Mouse (Mus musculus): ENCODE results near the gene Gtf2f1. TPM values are rescaled to one million over a fixed set of nuclear protein-coding genes. Genes with fewer than 3 reads are reported as not detected.

Gene Gtf2f1
- polyA plus RNA-seq, 1 experiment from 2014 or later, result 58.2 TPM

DNA sequence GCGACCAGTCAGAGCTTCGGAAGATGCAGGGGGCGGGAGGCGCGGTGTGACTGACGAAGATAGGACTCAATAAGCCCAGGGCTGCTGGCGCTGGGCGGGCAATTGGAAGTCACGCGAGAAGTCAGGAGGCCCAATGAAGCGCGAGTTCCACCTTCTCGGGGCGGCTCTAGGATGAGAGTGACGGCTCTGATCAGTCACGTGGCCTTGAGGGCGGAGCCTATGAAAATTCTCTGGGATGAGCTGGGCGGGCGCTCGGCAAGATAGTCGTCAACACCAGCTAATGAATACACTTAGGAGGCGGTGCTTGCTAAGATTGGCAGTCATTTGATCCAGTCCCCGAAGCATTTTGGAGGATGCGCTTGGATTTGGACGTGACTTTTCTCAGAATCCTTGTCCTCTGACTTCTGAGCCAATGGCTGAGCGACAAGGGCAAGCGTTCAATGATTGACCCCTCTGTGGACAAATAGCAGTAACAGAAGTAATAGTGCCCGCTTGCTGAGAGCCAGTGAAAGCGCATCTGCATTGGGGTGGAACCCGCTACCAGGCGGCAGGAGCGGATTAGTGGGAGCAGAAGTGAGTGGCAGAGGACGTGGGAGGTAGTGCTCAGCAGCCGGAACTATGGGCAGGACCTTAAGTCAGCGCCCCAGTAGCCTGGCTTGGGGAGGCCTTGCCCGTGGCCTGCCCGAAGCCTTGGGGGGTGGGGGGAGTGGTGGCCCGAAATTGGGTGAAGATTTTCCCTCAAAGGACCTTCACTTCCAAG lies 20.8 kb upstream of the Gtf2f1 start:
- Histone ChIP-seq H3K27me3 (replicated peaks) (no peaks in the 10 kb centered on the region), H3K4me2 (peak overlapping the region; percentile 67), H3K36me3 (peaks cover 18% of the 10 kb centered on the region; the same call in 1 of the 2 replicates), H3K9me3 (no peaks in the 10 kb centered on the region), H3K9ac (no peak overlapping the region), H3K4me1 (peaks cover 17% of the 10 kb centered on the region), H3K4me3 (replicated peaks) (peak overlapping the region; percentile 97), H3K27ac (peak overlapping the region; percentile 91)
- ATAC-seq (ENCODE audit: insufficient read depth, low FRiP score, low read depth), result peak; percentile 96
- under 1% methylated on average over 38 of the region's 38 CpGs for WGBS

DNA sequence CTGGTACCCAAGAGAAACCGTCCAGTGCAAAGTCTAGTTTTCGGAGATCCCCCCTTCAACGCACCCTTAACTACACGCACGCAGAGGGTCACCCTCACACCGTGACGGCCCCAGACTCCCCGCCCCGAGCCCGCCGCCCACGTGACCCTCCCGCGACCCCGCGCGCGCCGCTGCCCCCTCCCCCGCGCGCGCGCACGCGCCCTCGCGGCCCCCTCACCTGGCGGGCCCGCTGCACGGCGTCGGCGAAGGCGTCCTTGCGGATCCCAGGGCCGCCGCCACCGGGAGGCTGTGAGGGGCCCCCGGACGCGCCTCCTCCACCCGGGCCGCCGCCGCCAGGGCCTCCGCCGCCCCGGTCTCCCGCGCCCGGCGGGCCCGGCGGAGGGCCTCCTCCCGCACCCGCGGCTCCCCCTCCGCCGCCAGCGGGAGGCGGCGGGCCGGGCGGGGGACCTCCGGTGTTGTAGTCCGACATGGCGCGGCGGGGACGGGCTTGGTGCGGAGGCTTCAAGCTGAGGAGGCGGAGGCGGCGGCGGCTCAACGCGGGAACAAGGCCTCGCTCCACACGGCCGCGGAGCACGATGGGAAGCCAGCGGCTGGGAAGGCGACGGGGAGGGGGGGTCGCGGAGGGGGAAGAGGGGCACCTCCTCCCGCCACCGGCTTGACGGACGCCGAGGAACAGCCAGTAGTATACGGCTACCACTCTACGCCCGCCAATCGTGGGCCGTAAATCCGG lies 20.0 kb upstream of the Gtf2f1 start, which contains the start of gene Khsrp:
Khsrp (minus strand) TSS at position 592 of the 730 bp plus-strand sequence.
- H3K36me3 ChIP-seq, result peaks cover 25% of the 10 kb centered on the region; the same call in 1 of the 2 replicates
- H3K27me3 ChIP-seq (replicated peaks), result no peaks in the 10 kb centered on the region
- peak within 1 kb of the TSS; percentile 97 for H3K4me3 ChIP-seq (replicated peaks)
- no peak for ATAC-seq (ENCODE audit: insufficient read depth, low FRiP score, low read depth)
- H3K9ac ChIP-seq, result peak within 1 kb of the TSS; percentile 100
- WGBS, result under 1% methylated on average over 61 of the region's 99 CpGs
- peak within 1 kb of the TSS; percentile 76 for H3K4me2 ChIP-seq
- no peaks in the 10 kb centered on the region for H3K9me3 ChIP-seq
- peaks cover 17% of the 10 kb centered on the region for H3K4me1 ChIP-seq
- peak within 1 kb of the TSS; percentile 91 for H3K27ac ChIP-seq

DNA sequence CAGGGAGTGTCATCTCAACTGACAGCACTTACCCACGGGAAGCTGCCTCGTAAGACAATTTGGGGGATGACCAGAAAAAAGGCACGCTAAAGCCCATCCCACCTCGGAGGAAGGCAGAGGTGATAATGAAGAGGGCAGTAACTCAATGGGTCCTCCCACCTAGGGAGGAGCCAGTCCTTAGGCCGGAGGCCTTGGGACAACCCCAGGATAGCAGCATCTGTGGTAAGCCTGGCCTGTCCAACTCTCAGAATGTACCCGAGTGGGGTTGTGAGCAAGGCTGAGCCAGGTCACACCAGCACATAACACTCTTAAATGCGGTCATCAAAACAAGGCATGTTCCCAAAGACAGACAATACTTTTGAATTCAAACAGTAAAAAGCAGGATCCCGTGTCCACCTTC lies 18.6 kb upstream of the Gtf2f1 start:
- no peak overlapping the region for H3K27ac ChIP-seq
- ATAC-seq (ENCODE audit: insufficient read depth, low FRiP score, low read depth), result no peak
- H3K27me3 ChIP-seq (replicated peaks), result no peaks in the 10 kb centered on the region

DNA sequence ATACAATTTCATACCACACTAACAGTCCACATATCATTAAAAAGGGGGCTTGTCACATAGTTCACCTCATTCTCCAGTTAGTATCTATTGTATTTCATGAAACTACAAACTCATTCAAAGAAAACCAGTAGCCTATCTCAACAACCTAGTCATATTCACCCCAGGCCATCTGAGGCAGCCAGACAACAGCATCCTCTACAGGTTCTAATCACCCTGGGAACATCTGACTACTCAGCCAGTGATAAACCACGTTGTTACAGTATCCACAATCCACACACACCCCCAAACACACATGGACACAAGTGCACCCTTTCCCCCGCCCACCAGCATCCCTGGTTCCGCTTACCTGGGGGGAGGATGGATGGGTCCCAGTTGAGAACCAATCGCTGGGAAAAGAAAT lies 16.4 kb upstream of the Gtf2f1 start:
- Histone ChIP-seq H3K4me3 (replicated peaks) (no peak overlapping the region), H3K4me1 (peaks cover 17% of the 10 kb centered on the region), H3K9me3 (no peaks in the 10 kb centered on the region), H3K27ac (no peak overlapping the region), H3K4me2 (no peak overlapping the region), H3K36me3 (peaks cover 61% of the 10 kb centered on the region), H3K27me3 (replicated peaks) (no peaks in the 10 kb centered on the region), H3K9ac (no peak overlapping the region)
- 89% methylated on average over 4 of the region's 4 CpGs for WGBS
- no peak for ATAC-seq (ENCODE audit: insufficient read depth, low FRiP score, low read depth)

More for the DNA sequence above, 18.6 kb upstream of the Gtf2f1 start:
- Histone ChIP-seq H3K9ac (0 out of 2 replicates have a peak overlapping the region, but pooled peaks have one; percentile 100), H3K4me2 (peak overlapping the region; percentile 76), H3K4me1 (peaks cover 17% of the 10 kb centered on the region), H3K36me3 (peaks cover 39% of the 10 kb centered on the region), H3K4me3 (replicated peaks) (peak overlapping the region; percentile 97), H3K9me3 (no peaks in the 10 kb centered on the region)
- 26% methylated on average over 8 of the region's 8 CpGs for WGBS

DNA sequence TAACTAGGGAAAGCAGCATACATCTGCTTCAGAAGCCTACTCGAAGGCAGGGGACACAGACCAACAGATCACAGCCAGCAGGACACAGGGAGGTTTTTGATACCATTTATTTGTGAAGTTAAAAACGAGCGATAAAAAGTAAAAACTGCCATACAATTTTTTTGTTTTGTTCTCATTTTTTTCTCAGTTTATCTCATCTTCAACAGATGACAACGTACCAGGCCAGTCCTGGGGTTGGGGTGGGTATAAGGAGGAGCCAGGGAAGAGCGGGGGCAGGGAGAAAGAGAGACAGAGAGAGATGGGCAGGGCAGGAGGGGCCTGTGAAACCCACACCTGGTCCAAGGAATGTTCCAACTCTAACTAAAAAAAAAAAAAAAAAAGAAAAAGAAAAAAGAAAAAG lies 9.9 kb upstream of the Gtf2f1 start:
- Histone ChIP-seq H3K36me3 (peaks cover 56% of the 10 kb centered on the region), H3K27ac (no peak overlapping the region), H3K9me3 (no peaks in the 10 kb centered on the region), H3K4me1 (no peaks in the 10 kb centered on the region), H3K4me2 (no peak overlapping the region), H3K9ac (no peak overlapping the region), H3K4me3 (replicated peaks) (no peak overlapping the region), H3K27me3 (replicated peaks) (no peaks in the 10 kb centered on the region)
- no peak for ATAC-seq (ENCODE audit: insufficient read depth, low FRiP score, low read depth)
- WGBS, result 84% methylated on average over 5 of the region's 5 CpGs

DNA sequence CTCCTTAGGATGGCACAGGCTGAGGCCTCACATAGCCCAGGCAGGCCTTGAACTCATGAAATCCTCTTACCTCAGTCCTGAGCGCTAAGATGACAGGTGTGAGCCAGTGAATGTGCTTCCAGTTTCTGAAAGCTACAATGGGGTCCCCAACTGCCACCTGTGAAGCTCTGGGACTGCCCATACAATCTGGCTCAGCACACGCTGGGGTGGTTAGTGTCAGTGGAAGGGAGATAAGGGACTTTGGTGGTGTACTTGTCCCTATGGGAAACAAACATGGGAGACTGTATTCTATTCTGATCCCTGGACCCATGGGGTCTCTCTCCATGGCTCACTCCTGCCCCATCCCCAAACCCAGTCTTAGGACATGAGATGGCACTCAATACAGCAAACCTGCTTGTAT lies 8.6 kb upstream of the Gtf2f1 start:
- Histone ChIP-seq H3K4me3 (replicated peaks) (no peak overlapping the region), H3K4me1 (no peaks in the 10 kb centered on the region), H3K36me3 (peaks cover 44% of the 10 kb centered on the region), H3K27me3 (replicated peaks) (no peaks in the 10 kb centered on the region), H3K27ac (no peak overlapping the region), H3K4me2 (no peak overlapping the region), H3K9me3 (no peaks in the 10 kb centered on the region), H3K9ac (no peak overlapping the region)
- peak; percentile 38; the same call in 1 of the 2 replicates for ATAC-seq (ENCODE audit: insufficient read depth, low FRiP score, low read depth)
- WGBS, result 83% methylated on average over 2 of the region's 2 CpGs

DNA sequence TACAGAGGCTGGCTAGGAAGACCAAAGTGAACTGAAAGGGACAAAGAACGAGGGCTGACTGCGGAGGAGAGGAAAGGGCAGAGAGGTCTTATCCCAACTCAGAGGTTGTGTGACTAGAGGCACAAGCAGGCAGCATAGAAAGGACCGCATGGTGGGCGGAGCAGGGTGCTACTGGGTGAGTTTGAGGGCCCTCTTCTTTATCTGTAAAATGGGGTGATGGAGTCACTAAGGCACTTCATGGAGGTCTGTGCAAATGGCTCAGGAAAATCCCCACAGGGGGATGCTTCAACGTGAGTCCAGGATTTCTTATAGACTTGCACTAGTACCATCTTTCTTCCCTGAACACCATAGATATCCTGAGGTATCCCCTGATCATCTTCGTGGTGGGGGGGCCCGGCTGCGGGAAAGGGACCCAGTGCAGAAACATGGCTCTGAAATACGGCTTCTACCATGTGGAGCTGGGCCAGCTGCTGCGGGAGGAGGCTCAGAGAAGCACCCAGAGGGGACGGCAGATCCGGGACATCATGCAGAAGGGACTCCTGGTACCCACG lies 1.2 kb upstream of the Gtf2f1 start:
- Histone ChIP-seq H3K36me3 (peaks cover 13% of the 10 kb centered on the region; the same call in 1 of the 2 replicates), H3K4me1 (peaks cover 6% of the 10 kb centered on the region; the same call in 1 of the 2 replicates), H3K4me3 (replicated peaks) (peak overlapping the region; percentile 70), H3K9me3 (no peaks in the 10 kb centered on the region), H3K4me2 (peak overlapping the region; percentile 84), H3K27ac (peak overlapping the region; percentile 94), H3K27me3 (replicated peaks) (no peaks in the 10 kb centered on the region), H3K9ac (0 out of 2 replicates have a peak overlapping the region, but pooled peaks have one; percentile 50)
- ATAC-seq (ENCODE audit: insufficient read depth, low FRiP score, low read depth), result no peak
- WGBS, result 65% methylated on average over 13 of the region's 13 CpGs

DNA sequence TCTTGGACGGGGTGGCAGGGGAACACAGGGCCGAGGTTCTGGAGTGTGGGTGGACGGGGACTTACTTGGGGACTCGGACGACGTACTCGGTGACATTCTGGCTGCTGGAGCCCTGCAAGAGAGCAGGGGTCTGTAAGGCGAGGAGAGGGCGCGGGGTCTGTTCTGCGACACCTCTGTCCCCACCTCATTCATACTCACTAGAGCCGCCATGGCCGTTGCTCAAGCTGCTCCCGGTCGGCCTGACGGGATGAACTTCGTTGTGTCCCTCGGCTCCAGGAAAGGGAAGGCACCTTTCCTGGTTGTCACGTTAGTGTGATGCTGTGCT lies 215 bp downstream of the Gtf2f1 start:
- peak; percentile 15; the same call in 1 of the 2 replicates for ATAC-seq (ENCODE audit: insufficient read depth, low FRiP score, low read depth)
- peak overlapping the region; percentile 70 for H3K9ac ChIP-seq
- H3K36me3 ChIP-seq, result peaks cover 24% of the 10 kb centered on the region
- peak overlapping the region; percentile 70 for H3K4me3 ChIP-seq (replicated peaks)
- under 1% methylated on average over 19 of the region's 19 CpGs for WGBS
- no peaks in the 10 kb centered on the region for H3K9me3 ChIP-seq
- peaks cover 6% of the 10 kb centered on the region; the same call in 1 of the 2 replicates for H3K4me1 ChIP-seq
- peak overlapping the region; percentile 64 for H3K27ac ChIP-seq
- no peaks in the 10 kb centered on the region for H3K27me3 ChIP-seq (replicated peaks)
- H3K4me2 ChIP-seq, result peak overlapping the region; percentile 78

DNA sequence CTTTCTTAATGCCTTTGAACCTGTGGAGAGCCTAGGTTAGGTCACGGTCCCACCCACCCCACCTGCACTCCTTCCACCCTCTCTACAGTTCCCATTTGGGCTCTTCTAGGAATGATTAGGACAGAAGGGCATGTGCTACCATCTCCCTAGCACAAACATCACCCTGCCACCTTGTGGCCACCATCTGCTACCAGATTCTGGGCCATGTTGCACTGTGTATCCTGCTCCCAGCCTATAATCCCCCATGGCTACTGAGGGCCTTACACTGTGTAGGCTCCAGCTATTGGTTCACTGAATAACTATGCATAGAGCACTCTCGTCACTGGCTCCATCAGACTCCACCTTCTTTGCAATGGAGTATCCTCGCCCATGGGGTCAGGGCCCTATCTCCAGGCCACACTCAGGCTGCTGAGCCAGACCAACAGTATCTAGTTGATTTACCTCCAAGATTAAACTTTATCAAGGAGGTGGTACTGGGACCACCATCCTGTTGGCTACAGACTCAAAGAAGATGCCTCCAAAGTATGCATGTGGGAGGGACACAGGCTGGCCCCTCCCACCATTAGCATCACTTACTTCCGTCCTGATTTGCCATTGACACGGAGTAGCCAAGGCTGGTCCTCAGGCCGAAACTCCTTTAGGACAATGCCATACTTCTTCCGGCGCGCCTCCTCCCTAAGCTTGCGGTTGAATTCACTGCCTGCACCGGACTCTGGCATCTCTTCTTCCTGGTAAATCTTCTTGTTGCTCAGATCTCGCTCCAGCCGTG lies 3.8 kb downstream of the Gtf2f1 start:
- Histone ChIP-seq H3K4me3 (replicated peaks) (no peak overlapping the region), H3K9me3 (no peaks in the 10 kb centered on the region), H3K27me3 (replicated peaks) (no peaks in the 10 kb centered on the region), H3K27ac (peak overlapping the region; percentile 57; the same call in 1 of the 2 replicates), H3K36me3 (peaks cover 50% of the 10 kb centered on the region), H3K4me2 (no peak overlapping the region), H3K9ac (no peak overlapping the region), H3K4me1 (peaks cover 6% of the 10 kb centered on the region; the same call in 1 of the 2 replicates)
- 91% methylated on average over 13 of the region's 13 CpGs for WGBS
- no peak for ATAC-seq (ENCODE audit: insufficient read depth, low FRiP score, low read depth)

DNA sequence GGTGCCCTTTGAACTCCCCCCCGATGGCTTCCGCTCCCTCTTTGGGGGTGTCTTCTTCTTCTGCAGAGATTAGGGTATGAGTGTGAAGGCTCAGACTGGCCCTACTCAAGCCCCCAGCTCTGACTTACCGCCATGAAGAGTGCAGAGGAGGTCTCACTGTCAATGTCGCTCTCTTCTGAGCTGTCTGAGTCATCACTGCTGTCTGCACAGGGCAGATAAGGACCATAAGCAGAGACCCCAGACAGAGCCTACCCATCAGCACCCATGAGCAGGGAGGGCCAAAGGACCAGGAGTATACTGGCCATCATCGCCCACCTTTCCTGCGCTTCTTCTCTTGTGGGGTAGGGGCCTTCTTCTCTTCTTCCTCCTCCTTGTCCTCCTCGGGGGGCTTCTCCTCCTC lies 7.1 kb downstream of the Gtf2f1 start:
- Histone ChIP-seq H3K4me1 (no peaks in the 10 kb centered on the region), H3K4me2 (no peak overlapping the region), H3K27ac (no peak overlapping the region), H3K27me3 (replicated peaks) (no peaks in the 10 kb centered on the region), H3K4me3 (replicated peaks) (no peak overlapping the region), H3K36me3 (peaks cover 51% of the 10 kb centered on the region), H3K9ac (no peak overlapping the region), H3K9me3 (no peaks in the 10 kb centered on the region)
- no peak for ATAC-seq (ENCODE audit: insufficient read depth, low FRiP score, low read depth)
- WGBS, result 92% methylated on average over 7 of the region's 7 CpGs

DNA sequence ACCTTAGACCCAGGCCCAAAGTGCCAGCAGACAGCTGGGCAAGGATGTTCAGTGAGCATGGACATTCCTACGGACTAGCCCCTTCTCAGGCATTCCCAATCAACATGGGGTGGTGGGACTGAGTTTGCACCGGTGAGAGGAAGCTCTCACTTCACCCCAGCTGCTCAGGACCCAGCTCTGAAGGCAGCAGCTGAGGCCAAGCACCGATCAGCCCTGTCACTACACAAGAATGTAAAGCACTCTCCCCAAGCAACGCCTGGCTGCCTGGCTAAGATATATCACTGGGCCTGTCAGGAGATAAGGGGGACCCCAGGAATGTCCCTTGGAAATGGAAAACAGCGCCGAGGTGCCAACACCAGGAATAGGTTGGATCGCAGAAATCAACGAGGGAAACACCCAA lies 9.9 kb downstream of the Gtf2f1 start:
- Histone ChIP-seq H3K4me3 (replicated peaks) (no peak overlapping the region), H3K27ac (no peak overlapping the region), H3K27me3 (replicated peaks) (no peaks in the 10 kb centered on the region), H3K36me3 (peaks cover 33% of the 10 kb centered on the region), H3K4me2 (no peak overlapping the region), H3K9me3 (no peaks in the 10 kb centered on the region), H3K9ac (no peak overlapping the region), H3K4me1 (0 out of 2 replicates have a peak, but pooled peaks cover 9% of the 10 kb centered on the region)
- ATAC-seq (ENCODE audit: insufficient read depth, low FRiP score, low read depth), result no peak
- 50% methylated on average over 8 of the region's 8 CpGs for WGBS
